Mouse (Mus musculus) heart, adult 18-20 months (tissue): Measurements from ENCODE around the gene 9130230L23Rik. TPM values are rescaled to one million over a fixed set of nuclear protein-coding genes. Genes with fewer than 3 reads are reported as not detected.

ENCODE experiments used
- DNase-seq, 2 experiments: peaks; one replicate each; pipeline ENCODE4 v3.0.0; 2021 to 2022; ENCODE audit warnings: mixed read lengths in 1 of 2
- long read RNA-seq, 2 experiments: library from polyadenylated mRNA; stranded (forward); transcript quantifications; one replicate each; pipeline ENCODE4 v2.0.0; 2021
- total RNA-seq, 2 experiments: library from RNA; stranded (reverse); gene quantifications; 2 replicates each; pipeline ENCODE4 v1.2.3; 2021

9130230L23Rik gene
- total RNA-seq = not detected
- long read RNA-seq, experiment 1 = 0 reads
- long read RNA-seq, experiment 2 = 0 reads

DNA sequence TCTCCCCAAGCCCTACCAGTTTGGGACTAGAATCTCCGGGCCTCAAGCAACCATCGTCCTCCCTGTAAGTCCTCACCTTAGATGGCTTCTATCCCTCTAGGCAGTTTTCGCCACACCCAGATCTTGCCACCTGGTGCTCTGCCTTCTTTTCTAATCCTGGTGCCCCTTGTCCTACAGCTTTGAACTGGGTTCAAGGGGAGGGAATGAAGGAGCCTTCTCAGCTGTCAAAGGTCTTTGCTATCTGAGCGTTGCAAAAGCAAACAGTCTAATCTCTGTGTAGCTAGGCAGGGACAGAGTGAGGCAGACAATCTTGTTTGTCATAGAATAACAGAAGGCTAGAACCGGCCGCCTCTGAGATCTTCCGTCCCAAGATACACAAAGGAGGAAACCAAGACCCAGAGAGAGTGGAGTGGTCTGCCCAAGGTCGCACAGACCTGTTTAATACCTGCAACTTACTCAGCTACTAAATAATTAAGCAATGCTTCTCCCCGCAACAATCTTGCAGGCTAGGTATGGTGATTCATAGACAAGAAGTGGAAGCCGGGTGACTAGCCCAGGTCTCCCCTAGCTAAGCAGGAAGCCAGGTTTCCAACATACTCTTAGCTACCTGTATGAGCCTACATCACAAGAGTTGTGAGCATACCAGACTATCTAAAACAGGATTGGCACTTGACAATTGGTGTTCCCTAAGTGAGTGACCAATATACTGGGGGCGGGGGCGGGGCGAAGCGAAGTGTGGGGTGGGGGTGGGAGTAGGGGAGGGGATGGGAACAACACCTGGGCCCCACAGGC is at the start of gene 9130230L23Rik:
Gene 9130230L23Rik, minus strand, starts transcription at position 152 of the 792 bp plus-strand sequence.
- DNase-seq = peak in 1 of 2 experiments; percentile 6

DNA sequence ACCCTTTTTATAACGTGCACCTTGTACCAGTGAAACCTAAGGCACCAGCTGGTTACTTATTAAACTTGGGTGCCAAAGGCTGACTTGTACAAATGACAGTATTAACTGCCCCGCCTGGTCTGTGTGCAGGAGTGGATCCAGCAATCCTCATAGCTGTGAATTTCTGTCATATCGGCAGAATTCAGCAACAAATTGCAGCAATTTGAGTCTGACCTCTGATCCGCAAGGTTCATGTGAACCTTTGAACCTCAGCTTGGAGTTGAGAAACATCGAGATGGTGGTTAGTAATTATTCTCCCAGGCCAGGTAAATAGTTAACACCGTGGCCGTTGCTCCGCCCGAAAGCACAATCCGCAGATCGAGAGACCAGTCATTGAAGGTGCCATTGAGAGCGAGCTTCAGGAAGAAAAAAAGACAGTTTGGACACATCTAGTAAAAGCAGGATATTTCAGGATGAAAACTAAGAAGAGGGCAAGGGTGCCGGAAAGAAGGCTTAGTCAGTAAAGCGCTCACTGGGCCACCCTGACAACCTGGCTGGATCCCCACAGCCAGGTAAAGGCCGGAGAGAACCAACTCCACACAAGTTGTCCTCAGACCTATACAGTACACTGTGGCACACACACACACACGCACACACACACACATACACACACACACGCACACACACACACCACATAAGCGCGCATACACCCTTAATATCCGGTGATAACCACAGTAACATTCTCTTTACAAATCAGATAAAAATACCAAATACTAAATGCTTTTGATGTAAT is 48.9 kb upstream of the 9130230L23Rik start:
- DNase-seq = no peak

DNA sequence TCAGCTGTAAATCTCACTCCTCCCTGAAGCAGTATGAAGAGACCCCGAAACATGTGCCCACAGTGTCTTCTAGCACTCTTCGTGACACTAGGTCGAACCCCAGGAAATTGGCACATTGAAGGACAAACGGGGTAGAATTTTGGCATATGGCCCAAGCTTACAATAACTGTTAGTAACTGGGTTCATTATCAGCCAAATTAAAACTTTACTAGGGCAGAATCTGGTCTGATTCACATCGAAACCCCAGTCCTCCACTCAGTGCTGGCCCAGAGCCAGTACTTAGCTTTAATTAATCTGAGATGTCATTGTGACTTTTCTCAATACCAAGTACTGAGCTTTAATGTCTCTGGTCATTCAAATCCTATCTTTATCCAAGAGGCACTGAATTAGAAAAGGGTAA is 46.8 kb upstream of the 9130230L23Rik start:
- no peak for DNase-seq

DNA sequence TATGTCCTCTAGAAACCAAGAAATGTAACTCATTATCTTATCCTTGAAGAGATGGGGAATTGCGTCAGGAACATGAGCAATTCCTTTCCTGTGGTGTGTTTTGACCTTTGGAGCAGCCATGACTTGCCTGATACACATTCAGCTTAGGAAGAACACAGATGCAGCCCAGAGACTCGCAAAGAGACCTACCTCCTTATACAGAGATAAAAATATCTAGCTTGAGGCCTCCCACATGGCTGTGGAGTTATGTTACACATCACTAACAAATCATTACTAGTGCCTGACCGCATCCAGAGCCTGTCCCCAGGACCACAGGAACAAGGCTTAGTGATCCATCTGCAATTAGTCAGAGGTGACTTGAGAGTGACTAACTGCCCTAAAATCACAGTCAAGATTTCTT is 42.3 kb upstream of the 9130230L23Rik start:
- no peak for DNase-seq

DNA sequence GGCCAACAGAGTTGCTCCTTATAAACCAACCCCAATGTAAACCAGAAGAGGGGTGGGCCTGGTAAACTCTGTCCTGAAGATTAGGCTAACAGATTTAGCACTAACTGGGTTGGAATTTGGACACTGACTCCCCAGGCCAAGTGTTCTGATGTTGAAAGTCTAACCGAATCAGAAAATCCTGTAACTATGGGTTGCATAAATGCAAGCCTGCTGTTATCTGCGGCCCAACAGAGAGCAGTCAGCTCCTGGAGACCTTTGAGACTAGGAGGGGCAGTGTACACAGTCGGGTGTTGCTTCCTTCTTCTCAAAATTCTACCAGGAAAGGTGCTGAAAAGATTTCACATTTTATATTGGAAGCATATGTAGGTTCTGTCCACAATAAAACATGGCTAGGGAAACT is 39.8 kb upstream of the 9130230L23Rik start:
- no peak for DNase-seq

DNA sequence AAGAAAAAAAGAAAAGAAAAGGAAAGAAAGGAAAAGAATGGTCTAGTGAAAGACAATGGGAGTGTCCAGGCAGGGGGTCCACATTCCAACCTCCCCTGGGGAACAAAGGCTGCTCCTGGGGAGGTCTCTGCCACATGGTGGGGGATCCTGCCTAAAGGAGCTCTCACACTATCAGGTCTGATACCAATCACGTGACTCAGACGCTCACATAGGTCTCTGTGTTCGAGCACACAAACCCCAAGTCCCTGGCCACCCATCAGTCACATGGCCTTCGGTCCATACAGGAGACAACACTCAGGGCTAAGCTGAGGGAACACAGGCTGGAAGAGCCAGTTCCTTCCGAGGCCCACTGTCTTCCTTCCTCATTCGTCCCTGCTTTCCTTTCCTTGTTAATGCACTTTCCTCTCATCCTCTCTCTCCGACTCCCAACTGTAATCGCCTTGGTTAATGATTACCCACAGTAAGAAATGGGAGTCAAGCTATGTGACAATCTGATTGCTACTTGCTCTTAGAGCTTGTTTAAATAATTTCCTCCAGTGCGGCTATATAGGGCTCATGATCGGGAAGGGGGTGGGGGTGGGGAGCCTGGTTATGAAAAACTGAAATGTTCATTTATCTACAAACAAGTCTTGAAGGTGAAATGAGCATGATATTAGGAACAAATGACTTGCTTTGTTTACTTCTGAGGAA is 38.7 kb upstream of the 9130230L23Rik start:
- no peak for DNase-seq

DNA sequence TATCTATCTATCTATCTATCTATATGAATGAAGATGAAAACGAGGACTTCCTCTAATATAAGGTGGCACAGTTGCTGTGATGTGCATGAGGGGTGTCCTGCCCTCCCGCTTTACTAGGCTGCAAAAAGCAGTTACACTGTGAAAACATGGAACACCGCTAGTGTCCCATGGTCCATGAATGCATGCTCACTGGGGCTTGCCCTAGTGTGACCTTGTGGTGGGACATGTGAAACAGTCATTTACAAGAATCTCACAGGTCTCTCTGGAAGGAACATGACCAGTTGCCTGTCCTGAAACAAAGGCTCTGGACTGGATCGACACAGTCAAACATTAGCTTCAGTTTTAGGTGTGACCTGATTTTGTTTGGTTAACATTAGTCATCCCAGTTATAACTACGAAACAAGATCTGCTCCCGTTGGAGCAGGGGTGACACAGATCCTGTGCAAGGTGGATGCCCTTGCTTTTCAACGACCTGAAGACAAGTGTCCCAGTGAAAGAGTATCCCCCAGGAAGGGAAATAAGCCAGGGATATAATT is 36.7 kb upstream of the 9130230L23Rik start:
- no peak for DNase-seq

DNA sequence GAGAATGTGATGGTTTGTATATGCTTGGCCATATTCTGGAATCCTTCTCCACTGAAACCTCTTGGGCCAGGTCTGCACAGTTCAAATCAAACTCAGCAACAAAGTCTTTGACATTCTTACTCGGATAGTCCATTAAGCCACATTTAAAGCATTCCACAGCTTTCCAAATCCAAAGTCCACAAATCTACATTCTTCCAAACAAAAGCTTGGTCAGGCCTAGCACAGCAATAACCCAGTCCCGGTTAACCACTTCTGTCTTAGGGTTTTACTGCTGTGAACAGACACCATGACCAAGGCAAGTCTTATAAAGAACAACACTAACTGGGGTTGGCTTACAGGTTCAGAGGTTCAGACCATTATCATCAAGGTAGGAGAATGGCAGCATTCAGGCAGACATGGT is 35.7 kb upstream of the 9130230L23Rik start:
- DNase-seq = no peak

DNA sequence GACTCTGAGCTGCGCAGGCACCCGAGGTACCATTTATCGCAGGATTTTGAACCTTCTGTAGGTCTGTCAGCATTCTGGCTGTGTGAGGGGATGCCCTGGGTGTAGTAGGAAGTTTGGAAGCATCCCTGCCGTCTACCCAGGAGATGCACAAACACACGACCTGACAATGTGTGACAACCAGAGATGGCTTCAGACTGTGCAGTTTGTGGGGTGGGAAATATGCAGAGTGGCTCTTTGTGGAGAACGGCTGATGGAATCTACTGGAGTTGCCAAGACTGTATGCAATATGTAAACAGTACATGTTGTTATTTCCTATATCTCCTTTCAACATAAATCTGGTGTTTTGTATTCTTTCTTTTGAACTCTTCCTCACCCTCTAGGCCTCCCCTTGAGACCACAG is 33.0 kb upstream of the 9130230L23Rik start:
- DNase-seq = no peak

DNA sequence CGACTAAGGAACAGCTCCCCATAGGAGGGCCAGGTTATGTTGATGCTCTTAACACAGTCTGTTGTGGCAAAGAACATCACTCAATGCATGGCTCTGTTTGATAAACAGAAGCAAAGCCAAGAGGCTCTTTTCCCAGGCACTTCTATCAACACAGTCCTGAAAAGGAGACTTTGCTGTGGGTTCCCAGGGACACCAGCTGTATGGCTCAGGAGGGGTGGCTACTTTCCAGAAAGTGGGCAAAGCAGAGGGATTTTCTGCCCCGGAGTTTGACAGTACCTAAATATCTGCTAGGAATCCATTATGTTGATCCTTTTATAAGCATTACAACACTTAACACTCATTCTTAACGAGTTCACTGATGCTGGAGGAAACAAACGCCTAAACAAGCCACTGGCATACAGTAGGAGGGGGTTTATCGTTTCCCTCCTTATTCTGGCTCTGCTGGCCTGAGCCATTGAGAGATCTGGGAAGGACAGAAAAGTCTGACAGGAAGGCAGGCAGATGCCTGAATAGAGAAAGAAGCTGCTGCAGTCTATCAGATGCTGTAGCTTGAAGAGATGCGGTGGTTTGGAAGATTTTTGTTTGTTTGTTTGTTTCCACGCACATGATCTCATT is 32.5 kb upstream of the 9130230L23Rik start:
- no peak for DNase-seq

DNA sequence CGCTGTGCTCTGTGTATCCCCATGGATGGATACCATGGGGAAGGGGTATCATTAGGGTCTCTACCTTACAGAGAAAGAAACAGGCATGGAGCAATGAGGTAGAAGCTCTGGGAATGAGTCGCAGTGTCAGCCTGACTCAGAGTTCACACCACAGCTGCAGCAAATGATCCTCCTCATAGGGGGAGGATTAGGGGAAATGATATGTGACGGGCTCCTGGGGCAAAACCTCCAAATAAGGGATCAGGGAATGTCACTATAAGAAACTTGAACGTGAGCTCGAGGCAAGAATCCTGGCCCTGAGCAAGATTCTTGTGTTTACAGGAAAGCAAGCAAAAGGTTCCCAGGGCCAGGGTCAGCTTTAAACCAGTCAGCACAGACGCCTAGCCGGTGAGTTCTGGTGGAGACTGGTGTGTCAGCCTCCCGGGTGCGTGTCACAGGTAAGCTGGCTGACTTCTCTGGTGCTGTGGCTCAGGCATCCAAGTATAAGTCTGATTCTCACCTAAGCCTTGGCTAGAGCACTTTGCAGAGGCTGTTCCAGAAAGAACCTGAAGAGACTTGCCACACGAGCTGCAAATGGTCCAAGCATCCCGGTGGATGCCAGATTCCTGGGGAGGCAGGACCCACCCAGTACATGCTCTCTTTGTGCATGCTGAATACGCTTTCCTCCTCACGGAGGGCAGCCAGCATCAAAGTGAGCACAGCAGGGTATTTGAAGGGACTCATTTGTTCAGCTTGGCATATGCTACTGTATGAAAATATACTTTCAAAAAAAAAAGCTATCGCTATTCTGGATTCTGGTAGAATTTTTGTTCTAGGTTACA is 30.5 kb upstream of the 9130230L23Rik start:
- DNase-seq = no peak

DNA sequence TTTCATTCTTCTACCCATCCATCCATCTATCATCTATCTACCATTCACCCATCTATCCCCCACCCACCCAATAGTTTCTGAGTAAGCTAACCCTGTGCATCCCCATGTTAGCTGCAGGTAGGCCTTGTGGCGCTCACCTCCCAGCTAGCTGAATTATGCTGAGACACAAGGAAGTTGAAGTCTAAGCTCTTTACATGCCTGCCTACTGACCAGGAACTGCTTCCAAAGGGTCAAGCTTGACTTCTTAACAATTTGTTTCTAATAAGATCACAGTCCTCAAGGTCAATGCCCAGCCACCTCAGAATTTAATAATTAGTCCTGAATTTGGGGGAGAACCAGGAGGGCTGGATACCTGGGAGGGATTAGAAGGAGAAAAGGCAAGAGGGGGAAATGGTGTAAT is 28.7 kb upstream of the 9130230L23Rik start:
- DNase-seq = no peak

DNA sequence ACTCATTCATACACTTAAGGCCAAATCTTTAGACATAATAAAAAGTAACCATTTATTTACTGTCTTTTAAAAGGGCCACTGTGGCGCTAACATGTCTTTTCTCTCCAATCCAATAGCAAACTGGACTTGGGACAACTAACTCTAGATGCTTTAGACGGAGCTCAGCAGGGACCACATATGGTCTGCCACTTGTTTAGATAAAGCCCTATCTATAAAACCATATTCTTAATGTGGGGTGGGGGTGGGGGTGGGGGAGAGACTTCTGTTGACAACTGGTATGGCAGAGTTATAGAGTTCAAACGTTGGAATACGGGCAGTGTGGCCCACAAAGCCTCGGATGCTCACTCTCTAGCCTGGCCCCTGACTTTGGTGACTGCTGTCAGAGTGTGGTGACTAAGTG is 27.6 kb upstream of the 9130230L23Rik start:
- DNase-seq = no peak

DNA sequence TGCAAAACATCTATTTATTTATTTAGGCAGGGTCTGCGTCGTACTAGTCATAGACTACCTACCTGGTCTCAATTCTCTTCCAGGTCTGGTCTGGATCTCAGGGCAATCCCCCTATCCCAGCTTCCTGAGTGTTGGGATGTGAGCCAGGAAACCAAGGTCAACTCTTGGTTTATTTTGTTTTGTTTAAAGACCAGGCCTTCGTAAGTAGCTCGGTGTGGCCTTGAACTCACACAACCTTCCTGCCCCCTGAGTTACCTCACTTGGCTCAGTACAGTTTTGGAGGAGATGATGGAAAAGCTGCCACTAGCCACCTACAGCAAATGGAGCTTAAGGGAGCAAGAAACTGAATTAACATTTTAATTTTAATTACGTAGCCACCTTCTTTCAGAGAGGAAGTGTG is 24.1 kb upstream of the 9130230L23Rik start:
- no peak for DNase-seq

DNA sequence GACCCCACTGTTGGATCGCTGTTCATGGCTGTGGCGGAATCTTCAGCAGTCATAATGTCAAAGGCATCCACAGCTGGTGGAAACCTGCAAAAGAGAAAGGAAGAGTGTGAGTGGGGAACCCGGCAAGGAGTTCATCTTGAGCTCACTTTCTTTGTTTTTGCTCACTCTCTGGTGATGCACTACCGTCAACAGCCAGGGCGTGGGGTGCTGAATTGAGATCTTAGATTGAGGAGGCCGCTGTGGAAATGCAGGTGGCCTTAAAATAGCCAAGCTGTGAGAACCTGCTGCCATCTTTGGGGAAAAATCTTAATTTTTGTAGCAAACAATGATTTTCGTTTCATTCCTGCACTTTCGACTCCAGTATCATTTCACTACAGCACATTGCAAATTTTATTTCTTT is 23.1 kb upstream of the 9130230L23Rik start:
- DNase-seq = no peak

DNA sequence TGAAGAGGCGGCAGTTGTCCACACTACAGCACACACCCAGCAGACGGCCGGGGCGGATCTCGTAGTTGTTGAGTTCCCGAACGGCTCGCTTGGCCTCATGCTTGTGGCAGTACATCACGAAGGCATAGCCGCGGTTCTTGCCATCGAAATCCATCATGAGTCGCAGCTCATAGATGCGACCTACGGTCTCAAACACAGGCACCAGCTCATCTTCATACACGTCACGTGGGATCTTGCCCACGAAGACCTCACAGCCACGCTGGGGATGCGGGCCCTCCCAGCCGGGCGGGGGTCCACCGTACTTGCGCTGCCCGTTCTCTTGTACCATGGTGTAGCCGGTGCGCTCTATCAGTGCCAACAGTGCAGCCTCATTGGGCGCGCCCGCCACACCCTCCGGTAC is 22.7 kb upstream of the 9130230L23Rik start:
- DNase-seq = no peak

DNA sequence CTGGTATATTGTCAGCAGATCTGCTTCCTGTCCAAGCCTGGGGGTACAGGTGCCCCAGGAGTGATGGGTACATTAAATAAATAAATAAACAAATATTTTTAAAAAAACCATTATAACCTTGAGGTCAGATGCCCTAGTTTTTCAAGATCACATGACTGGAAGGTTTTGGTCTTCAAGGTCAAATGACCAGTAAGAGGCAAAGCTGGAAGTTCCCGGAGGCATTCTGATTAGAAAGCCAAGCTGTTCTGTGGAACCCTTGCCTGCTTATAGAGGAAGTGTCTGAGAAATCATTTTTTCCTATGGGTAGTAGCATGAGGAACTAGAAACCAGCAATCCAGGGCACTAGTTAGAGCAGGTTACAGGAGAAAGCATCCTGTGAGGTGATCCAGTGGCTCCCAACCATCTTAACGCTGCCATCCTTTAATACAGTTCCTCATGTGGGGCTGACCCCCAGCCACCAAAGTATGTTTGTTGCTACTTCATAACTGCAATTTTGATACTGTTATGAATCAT is 11.4 kb upstream of the 9130230L23Rik start:
- DNase-seq = no peak

DNA sequence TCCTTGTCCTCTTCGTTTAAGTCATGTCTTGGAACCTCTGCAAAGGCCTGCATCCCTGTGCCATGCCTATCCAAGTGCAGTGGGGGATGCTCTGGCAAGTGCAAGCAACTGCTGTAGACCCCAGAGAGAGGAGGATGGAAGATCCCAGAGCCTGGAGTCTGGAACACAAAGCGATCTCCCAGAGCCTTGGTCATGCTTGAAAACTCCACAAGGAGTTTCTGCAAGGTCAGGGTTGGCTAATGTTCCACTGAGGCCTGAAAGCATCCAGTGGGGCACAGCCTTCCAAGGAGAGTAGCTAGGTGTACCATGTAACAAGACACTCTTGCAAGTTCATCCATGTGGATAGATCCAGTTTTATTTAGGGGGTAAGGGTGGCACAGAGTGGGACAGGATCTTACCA is 10.4 kb upstream of the 9130230L23Rik start:
- DNase-seq = no peak

DNA sequence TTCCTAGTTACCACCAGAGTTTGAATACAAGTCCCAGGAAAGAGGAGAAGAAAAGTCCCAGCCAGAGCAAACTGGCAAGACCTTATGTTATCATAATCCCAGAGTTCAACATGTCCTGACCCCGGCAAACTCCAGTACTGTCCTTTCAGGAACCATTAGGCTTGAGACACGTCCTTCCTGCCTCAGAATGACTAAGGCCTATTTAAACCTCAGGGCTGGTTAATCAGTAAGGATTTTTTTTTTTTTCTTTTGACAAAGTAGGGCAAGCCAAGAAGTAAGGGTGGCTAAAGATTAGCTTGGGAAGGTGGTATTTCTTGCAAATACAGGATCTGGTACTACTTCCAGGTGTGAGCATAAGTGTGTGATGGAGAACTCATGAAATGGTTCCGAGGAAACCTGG is 9.9 kb upstream of the 9130230L23Rik start:
- DNase-seq = no peak

DNA sequence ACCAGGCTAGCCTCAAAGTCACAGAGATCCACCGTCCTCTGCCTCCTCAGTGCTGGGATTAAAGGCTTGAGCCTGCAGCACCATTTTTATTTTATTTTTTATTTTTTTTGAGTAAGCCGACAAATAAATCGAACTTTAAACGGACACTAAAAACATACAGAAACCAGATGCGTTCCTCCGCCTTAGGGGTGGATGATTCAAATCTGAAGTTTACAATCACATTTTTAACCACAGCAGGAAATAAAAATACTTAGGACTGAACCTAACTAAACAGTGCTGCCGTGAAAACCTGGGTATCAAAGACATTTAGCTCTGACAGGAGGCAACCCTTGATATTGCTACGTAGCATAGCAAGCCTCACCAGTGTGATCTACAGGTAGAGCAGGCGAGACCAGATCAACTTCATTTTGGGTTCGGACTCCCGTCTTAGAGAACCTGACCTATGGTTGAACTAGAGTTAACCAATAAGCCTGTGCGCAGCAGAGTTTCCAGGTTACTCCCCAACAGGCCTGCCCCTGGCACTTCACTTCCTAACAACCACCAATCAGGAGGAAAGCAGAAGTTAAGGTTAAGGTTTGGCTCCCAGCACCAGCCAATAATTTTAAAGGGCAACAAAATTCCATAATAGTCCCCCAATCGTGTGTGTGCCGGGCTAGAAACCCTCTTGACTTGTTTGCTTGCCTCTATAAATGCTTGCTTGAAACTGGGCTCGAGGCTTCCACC is 4.3 kb upstream of the 9130230L23Rik start:
- DNase-seq = no peak
